Mouse (Mus musculus) neural tube, embryonic 15.5 days (tissue): ENCODE data around the gene Rbm11. TPM values are rescaled to one million over a fixed set of nuclear protein-coding genes. Genes with fewer than 3 reads are reported as not detected.

Experiments used
- ATAC-seq: fragments of 200-750 bp; cut with Nextera tagmentation; 2 replicates; pipeline ENCODE4 v1.8.0; 2017; ENCODE audit warnings: mild to moderate bottlenecking, moderate TSS enrichment, moderate library complexity; ENCODE audit not compliant: low FRiP score
- H3K27ac ChIP-seq: fragments of 300-500 bp; sonication (generic); replicated peaks from 2 replicates; pipeline ENCODE4 v1.5.1; 2015; ENCODE audit warnings: mild to moderate bottlenecking, inconsistent platforms
- H3K27me3 ChIP-seq: fragments of 300-500 bp; sonication (generic); replicated peaks from 2 replicates; pipeline ENCODE4 v1.6.1; 2015; ENCODE audit warnings: inconsistent platforms
- H3K36me3 ChIP-seq: fragments of 300-500 bp; sonication (generic); 2 replicates; pipeline ENCODE4 v1.6.1; 2015; ENCODE audit warnings: inconsistent platforms
- H3K4me1 ChIP-seq: fragments of 300-500 bp; sonication (generic); 2 replicates; pipeline ENCODE4 v1.6.1; 2015; ENCODE audit warnings: inconsistent platforms
- H3K4me2 ChIP-seq: fragments of 300-500 bp; sonication (generic); 2 replicates; pipeline ENCODE4 v1.6.1; 2015; ENCODE audit warnings: inconsistent platforms, mild to moderate bottlenecking, moderate library complexity
- H3K4me3 ChIP-seq: fragments of 300-500 bp; sonication (generic); replicated peaks from 2 replicates; pipeline ENCODE4 v1.5.1; 2015; ENCODE audit warnings: mild to moderate bottlenecking, inconsistent platforms
- H3K9ac ChIP-seq: fragments of 300-500 bp; sonication (generic); replicated peaks from 2 replicates; pipeline ENCODE4 v1.6.1; 2015; ENCODE audit warnings: mild to moderate bottlenecking, inconsistent platforms
- H3K9me3 ChIP-seq: fragments of 300-500 bp; sonication (generic); replicated peaks from 2 replicates; pipeline ENCODE4 v1.6.1; 2016; ENCODE audit warnings: inconsistent platforms
- whole genome bisulfite sequencing: fragments of 180-500 bp; shearing (Covaris S2); methylation state at CpG from one replicate; pipeline ENCODE4 v1.1.7; 2015; ENCODE audit warnings: mixed read lengths; 5-methylcytosine and 5-hydroxymethylcytosine counted together
- polyA plus RNA-seq: library from polyadenylated mRNA; unstranded; fragments of >200 nt; fragmentation: Nextera tagmentation; extraction: Ambion mirVana; gene quantifications from 2 replicates; pipeline ENCODE4 v1.2.1, GENCODE M21; 2015

Gene Rbm11
- polyA plus RNA-seq: 3.2 and 3.9 TPM in 2 replicates

GRCm38 (mm10) chr16:75592671-75593500, at the start of gene Rbm11:
Gene Rbm11 (plus strand): TSS chr16:75592844.
- H3K9me3 ChIP-seq: no peaks in the 10 kb centered on the region
- peak within 1 kb of the TSS; percentile 79 for H3K27ac ChIP-seq
- peak within 1 kb of the TSS; percentile 76 for H3K4me3 ChIP-seq
- H3K36me3 ChIP-seq: no peaks in the 10 kb centered on the region
- WGBS: under 1% methylated on average over 53 of the region's 55 CpGs
- no peaks in the 10 kb centered on the region for H3K27me3 ChIP-seq
- H3K4me1 ChIP-seq: peaks cover 7% of the 10 kb centered on the region
- ATAC-seq: peak; percentile 97
- H3K4me2 ChIP-seq: peak within 1 kb of the TSS; percentile 78
- H3K9ac ChIP-seq: peak within 1 kb of the TSS; percentile 69

- no peak overlapping the region for H3K9ac ChIP-seq
- no peak overlapping the region for H3K4me3 ChIP-seq
- H3K36me3 ChIP-seq: no peaks in the 10 kb centered on the region
- no peaks in the 10 kb centered on the region for H3K9me3 ChIP-seq
- no peak for ATAC-seq
- WGBS: 90% methylated on average over 1 of the region's 1 CpGs
- no peak overlapping the region for H3K4me2 ChIP-seq
- no peaks in the 10 kb centered on the region for H3K27me3 ChIP-seq
- no peaks in the 10 kb centered on the region for H3K4me1 ChIP-seq
- H3K27ac ChIP-seq: no peak overlapping the region
Observed at GRCm38 (mm10) chr16:75545310-75545709, 47.3 kb upstream of the Rbm11 start.

GRCm38 (mm10) chr16:75562910-75563309, 29.7 kb upstream of the Rbm11 start:
- no peaks in the 10 kb centered on the region for H3K9me3 ChIP-seq
- no peaks in the 10 kb centered on the region for H3K27me3 ChIP-seq
- ATAC-seq: no peak
- H3K27ac ChIP-seq: no peak overlapping the region
- no peak overlapping the region for H3K9ac ChIP-seq
- WGBS: 95% methylated on average over 2 of the region's 2 CpGs
- H3K4me1 ChIP-seq: no peaks in the 10 kb centered on the region
- no peak overlapping the region for H3K4me2 ChIP-seq
- H3K36me3 ChIP-seq: no peaks in the 10 kb centered on the region
- H3K4me3 ChIP-seq: no peak overlapping the region

GRCm38 (mm10) chr16:75582279-75582678, 10.4 kb upstream of the Rbm11 start:
- Histone ChIP-seq H3K36me3 (no peaks in the 10 kb centered on the region), H3K27me3 (no peaks in the 10 kb centered on the region), H3K9me3 (no peaks in the 10 kb centered on the region), H3K4me1 (no peaks in the 10 kb centered on the region), H3K27ac (no peak overlapping the region), H3K4me2 (no peak overlapping the region), H3K4me3 (no peak overlapping the region), H3K9ac (no peak overlapping the region)
- no peak for ATAC-seq
- WGBS: 58% methylated on average over 5 of the region's 5 CpGs

GRCm38 (mm10) chr16:75585961-75586360, 6.7 kb upstream of the Rbm11 start, which contains the start of gene Lipi:
Gene Lipi (minus strand): TSS chr16:75586061.
- Histone ChIP-seq H3K4me3 (no peak within 1 kb of the TSS), H3K27me3 (no peaks in the 10 kb centered on the region), H3K4me1 (no peaks in the 10 kb centered on the region), H3K36me3 (no peaks in the 10 kb centered on the region), H3K9me3 (no peaks in the 10 kb centered on the region), H3K4me2 (no peak within 1 kb of the TSS), H3K27ac (no peak within 1 kb of the TSS), H3K9ac (no peak within 1 kb of the TSS)
- WGBS: 79% methylated on average over 7 of the region's 7 CpGs
- ATAC-seq: no peak

GRCm38 (mm10) chr16:75586466-75586865, 6.2 kb upstream of the Rbm11 start:
- no peak for ATAC-seq
- no peak overlapping the region for H3K4me2 ChIP-seq
- no peaks in the 10 kb centered on the region for H3K4me1 ChIP-seq
- 39% methylated on average over 3 of the region's 3 CpGs for WGBS
- no peak overlapping the region for H3K4me3 ChIP-seq
- no peak overlapping the region for H3K9ac ChIP-seq
- H3K9me3 ChIP-seq: no peaks in the 10 kb centered on the region
- H3K36me3 ChIP-seq: no peaks in the 10 kb centered on the region
- H3K27ac ChIP-seq: no peak overlapping the region
- H3K27me3 ChIP-seq: no peaks in the 10 kb centered on the region

- no peaks in the 10 kb centered on the region for H3K36me3 ChIP-seq
- H3K27me3 ChIP-seq: no peaks in the 10 kb centered on the region
- no peaks in the 10 kb centered on the region for H3K9me3 ChIP-seq
- peak overlapping the region; percentile 78 for H3K4me2 ChIP-seq
- no peak overlapping the region; the same call in 1 of the 2 replicates for H3K27ac ChIP-seq
- H3K4me3 ChIP-seq: peak overlapping the region; percentile 76
- H3K4me1 ChIP-seq: peaks cover 7% of the 10 kb centered on the region
- WGBS: 7% methylated on average over 15 of the region's 15 CpGs
- H3K9ac ChIP-seq: peak overlapping the region; percentile 69
- ATAC-seq: peak; percentile 14; the same call in 1 of the 2 replicates
Observed at GRCm38 (mm10) chr16:75593501-75594183, 998 bp downstream of the Rbm11 start.

- Histone ChIP-seq H3K27me3 (no peaks in the 10 kb centered on the region), H3K4me2 (no peak overlapping the region), H3K4me1 (no peaks in the 10 kb centered on the region), H3K9me3 (no peaks in the 10 kb centered on the region), H3K36me3 (no peaks in the 10 kb centered on the region), H3K9ac (no peak overlapping the region), H3K27ac (no peak overlapping the region), H3K4me3 (no peak overlapping the region)
- ATAC-seq: no peak
- 40% methylated on average over 1 of the region's 1 CpGs for WGBS
Observed at GRCm38 (mm10) chr16:75606415-75606814, 13.8 kb downstream of the Rbm11 start.

- no peak overlapping the region for H3K4me3 ChIP-seq
- H3K4me1 ChIP-seq: no peaks in the 10 kb centered on the region
- H3K27me3 ChIP-seq: no peaks in the 10 kb centered on the region
- H3K9ac ChIP-seq: no peak overlapping the region
- H3K27ac ChIP-seq: no peak overlapping the region
- H3K4me2 ChIP-seq: no peak overlapping the region
- ATAC-seq: no peak
- H3K9me3 ChIP-seq: no peaks in the 10 kb centered on the region
- H3K36me3 ChIP-seq: no peaks in the 10 kb centered on the region
Observed at GRCm38 (mm10) chr16:75612561-75612960, 19.9 kb downstream of the Rbm11 start.

- Histone ChIP-seq H3K9me3 (no peaks in the 10 kb centered on the region), H3K4me1 (0 out of 2 replicates have a peak, but pooled peaks cover 2% of the 10 kb centered on the region), H3K27me3 (no peaks in the 10 kb centered on the region), H3K9ac (no peak overlapping the region), H3K27ac (no peak overlapping the region), H3K36me3 (no peaks in the 10 kb centered on the region), H3K4me3 (no peak overlapping the region), H3K4me2 (no peak overlapping the region)
- 77% methylated on average over 2 of the region's 2 CpGs for WGBS
- peak; percentile 72; the same call in 1 of the 2 replicates for ATAC-seq
Observed at GRCm38 (mm10) chr16:75617651-75618349, 25.2 kb downstream of the Rbm11 start.

- no peaks in the 10 kb centered on the region for H3K36me3 ChIP-seq
- 91% methylated on average over 2 of the region's 2 CpGs for WGBS
- no peak overlapping the region for H3K9ac ChIP-seq
- H3K27me3 ChIP-seq: no peaks in the 10 kb centered on the region
- H3K4me2 ChIP-seq: no peak overlapping the region
- no peaks in the 10 kb centered on the region for H3K9me3 ChIP-seq
- H3K4me3 ChIP-seq: no peak overlapping the region
- no peak for ATAC-seq
- no peak overlapping the region for H3K27ac ChIP-seq
- H3K4me1 ChIP-seq: no peaks in the 10 kb centered on the region
Observed at GRCm38 (mm10) chr16:75627862-75628261, 35.2 kb downstream of the Rbm11 start.
